Mouse (Mus musculus): ENCODE data around the gene Ikzf3. TPM values are rescaled to one million over a fixed set of nuclear protein-coding genes. Genes with fewer than 3 reads are reported as not detected.

Gene Ikzf3
- polyA plus RNA-seq, 1 experiment, result 104 TPM

DNA sequence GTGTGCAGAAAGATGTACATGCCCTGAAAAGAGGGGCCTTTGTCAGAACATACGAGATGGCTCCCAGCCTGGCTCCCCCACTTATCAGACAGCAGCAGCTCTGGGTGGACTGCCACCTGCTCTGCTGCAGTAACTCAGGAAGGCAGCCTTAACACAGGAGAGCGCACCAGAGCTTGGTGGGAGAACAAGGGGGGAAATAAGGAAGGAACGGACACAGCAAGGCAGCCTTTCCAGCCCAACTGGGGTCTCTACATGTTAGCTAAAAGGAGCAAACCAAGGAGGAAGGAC lies 37.4 kb upstream of the Ikzf3 start:
- Histone ChIP-seq H3K27ac (ENCODE audit: insufficient read depth, low read length) (peak overlapping the region; percentile 32; the same call in 1 of the 2 replicates), H3K4me3 (ENCODE audit: extremely low read depth, insufficient read depth, insufficient read length) (no peak overlapping the region), H3K27me3 (ENCODE audit: control insufficient read depth, insufficient read depth, low read length) (no peaks in the 10 kb centered on the region), H3K36me3 (ENCODE audit: control insufficient read depth, insufficient read depth, low read length) (peaks cover 14% of the 10 kb centered on the region), H3K4me1 (ENCODE audit: control insufficient read depth, insufficient read depth, insufficient read length) (peaks cover 3% of the 10 kb centered on the region; the same call in 1 of the 2 replicates)
- WGBS, result 73% methylated on average over 3 of the region's 3 CpGs
- no peak for DNase-seq (ENCODE audit: low read depth in 1 of 2, low spot score in 2 of 2)
- TF ChIP-seq POLR2A (IDR thresholded peaks at IDR 0.05; ENCODE audit: low read depth, low read length), result no peak
- TF ChIP-seq CTCF (IDR thresholded peaks at IDR 0.05; ENCODE audit: extremely low read depth, insufficient read depth, insufficient read length, insufficient replicate concordance), result no peak

DNA sequence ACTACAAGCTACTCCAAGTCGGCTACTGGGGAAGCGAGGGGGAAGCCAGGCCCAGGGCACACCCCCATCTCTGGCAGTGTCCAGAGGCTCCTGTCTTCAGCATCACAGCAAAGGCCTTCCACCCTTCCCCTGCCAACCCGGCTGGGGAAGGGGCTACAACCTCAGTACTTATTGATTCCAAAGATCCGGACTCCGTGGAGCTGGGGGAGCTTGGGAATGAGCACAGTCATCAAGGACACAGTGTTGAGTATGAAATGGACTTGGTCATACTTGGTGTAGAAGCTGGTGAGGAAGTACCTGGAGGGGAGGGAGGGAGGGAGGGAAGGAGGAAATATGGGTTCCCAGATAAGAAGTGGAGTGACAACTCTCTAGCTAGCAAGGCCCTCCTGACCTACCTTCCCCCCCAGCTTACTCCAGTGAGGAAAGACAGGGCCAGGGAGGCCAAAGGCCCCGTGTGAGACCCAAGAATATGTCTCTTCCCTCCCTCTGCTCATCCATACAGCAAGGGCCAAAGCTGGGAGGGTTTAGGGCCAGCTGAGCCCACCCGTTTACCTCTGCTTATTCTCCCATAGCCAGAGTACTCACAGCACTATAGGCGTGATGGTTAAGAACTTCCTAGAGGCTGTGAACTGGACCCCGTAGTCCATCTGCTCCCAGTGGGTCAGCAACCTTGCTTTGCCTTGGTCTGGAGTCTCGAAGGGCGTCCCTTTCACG lies 36.9 kb upstream of the Ikzf3 start:
- 64% methylated on average over 12 of the region's 12 CpGs for WGBS
- peak overlapping the region; percentile 29; the same call in 1 of the 2 replicates for H3K27ac ChIP-seq (ENCODE audit: insufficient read depth, low read length)
- no peak overlapping the region for H3K4me3 ChIP-seq (ENCODE audit: extremely low read depth, insufficient read depth, insufficient read length)
- H3K36me3 ChIP-seq (ENCODE audit: control insufficient read depth, insufficient read depth, low read length), result peaks cover 14% of the 10 kb centered on the region
- TF ChIP-seq POLR2A (IDR thresholded peaks at IDR 0.05; ENCODE audit: low read depth, low read length) (no peak), CTCF (IDR thresholded peaks at IDR 0.05; ENCODE audit: extremely low read depth, insufficient read depth, insufficient read length, insufficient replicate concordance) (no peak)
- H3K4me1 ChIP-seq (ENCODE audit: control insufficient read depth, insufficient read depth, insufficient read length), result peaks cover 3% of the 10 kb centered on the region; the same call in 1 of the 2 replicates
- no peaks in the 10 kb centered on the region for H3K27me3 ChIP-seq (ENCODE audit: control insufficient read depth, insufficient read depth, low read length)
- no peak for DNase-seq (ENCODE audit: low read depth in 1 of 2, low spot score in 2 of 2)

GRCm38 (mm10) chr11:98582030-98582388 lies 36.2 kb upstream of the Ikzf3 start:
- Histone ChIP-seq H3K36me3 (ENCODE audit: control insufficient read depth, insufficient read depth, low read length) (peaks cover 14% of the 10 kb centered on the region), H3K4me3 (ENCODE audit: extremely low read depth, insufficient read depth, insufficient read length) (no peak overlapping the region), H3K27ac (ENCODE audit: insufficient read depth, low read length) (no peak overlapping the region; the same call in 1 of the 2 replicates), H3K4me1 (ENCODE audit: control insufficient read depth, insufficient read depth, insufficient read length) (no peaks in the 10 kb centered on the region; the same call in 1 of the 2 replicates), H3K27me3 (ENCODE audit: control insufficient read depth, insufficient read depth, low read length) (no peaks in the 10 kb centered on the region)
- no peak for DNase-seq (ENCODE audit: low read depth in 1 of 2, low spot score in 2 of 2)
- TF ChIP-seq POLR2A (IDR thresholded peaks at IDR 0.05; ENCODE audit: low read depth, low read length), result no peak
- WGBS, result 74% methylated on average over 8 of the region's 8 CpGs

DNA sequence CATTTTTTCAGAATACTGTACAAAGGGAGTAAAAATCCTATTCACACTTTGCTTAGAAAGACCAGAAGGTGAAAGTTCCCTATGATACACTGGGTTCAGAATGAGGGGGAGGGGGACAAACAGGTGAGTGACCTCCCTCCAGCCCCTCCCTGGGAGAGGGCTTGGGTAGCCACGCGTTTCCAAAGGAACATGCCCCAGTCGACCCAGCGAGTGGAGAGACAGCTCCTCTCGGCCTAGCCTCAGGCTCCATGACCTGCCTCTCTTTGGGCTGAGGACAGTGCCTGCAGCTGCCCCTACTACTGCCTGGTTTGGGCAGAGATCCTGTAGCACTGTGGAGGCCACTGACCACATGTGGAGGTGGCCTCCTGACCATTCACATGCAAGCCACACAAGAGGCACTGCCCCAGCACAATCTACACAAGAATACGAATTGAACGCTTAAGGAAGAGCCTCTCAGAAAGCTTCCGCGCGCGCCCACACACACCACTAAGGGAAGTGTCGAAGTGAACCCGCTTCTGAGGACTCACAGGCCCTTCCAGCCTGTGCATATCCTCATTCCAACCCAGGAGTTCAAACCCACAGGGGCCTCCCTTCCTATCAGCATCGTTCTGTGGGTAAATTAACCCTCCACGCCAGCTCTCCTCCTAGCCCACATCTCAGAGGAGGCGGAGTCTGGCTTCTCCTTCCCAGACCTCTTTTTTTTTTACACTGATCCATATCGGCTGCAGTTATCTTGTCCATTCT lies 35.6 kb upstream of the Ikzf3 start:
- DNase-seq (ENCODE audit: low read depth in 1 of 2, low spot score in 2 of 2), result no peak
- 64% methylated on average over 17 of the region's 17 CpGs for WGBS
- H3K27ac ChIP-seq (ENCODE audit: insufficient read depth, low read length), result peak overlapping the region; percentile 59; the same call in 1 of the 2 replicates
- H3K36me3 ChIP-seq (ENCODE audit: control insufficient read depth, insufficient read depth, low read length), result peaks cover 14% of the 10 kb centered on the region
- TF ChIP-seq POLR2A (IDR thresholded peaks at IDR 0.05; ENCODE audit: low read depth, low read length) (no peak), CTCF (IDR thresholded peaks at IDR 0.05; ENCODE audit: extremely low read depth, insufficient read depth, insufficient read length, insufficient replicate concordance) (no peak)
- H3K27me3 ChIP-seq (ENCODE audit: control insufficient read depth, insufficient read depth, low read length), result no peaks in the 10 kb centered on the region
- no peak overlapping the region for H3K4me3 ChIP-seq (ENCODE audit: extremely low read depth, insufficient read depth, insufficient read length)
- no peaks in the 10 kb centered on the region; the same call in 1 of the 2 replicates for H3K4me1 ChIP-seq (ENCODE audit: control insufficient read depth, insufficient read depth, insufficient read length)

- Histone ChIP-seq H3K27ac (ENCODE audit: insufficient read depth, low read length) (peak overlapping the region; percentile 59; the same call in 1 of the 2 replicates), H3K4me1 (ENCODE audit: control insufficient read depth, insufficient read depth, insufficient read length) (no peaks in the 10 kb centered on the region; the same call in 1 of the 2 replicates), H3K27me3 (ENCODE audit: control insufficient read depth, insufficient read depth, low read length) (no peaks in the 10 kb centered on the region), H3K4me3 (ENCODE audit: extremely low read depth, insufficient read depth, insufficient read length) (no peak overlapping the region), H3K36me3 (ENCODE audit: control insufficient read depth, insufficient read depth, low read length) (peaks cover 14% of the 10 kb centered on the region)
- no peak for DNase-seq (ENCODE audit: low read depth in 1 of 2, low spot score in 2 of 2)
- WGBS, result 72% methylated on average over 16 of the region's 16 CpGs
- TF ChIP-seq CTCF (IDR thresholded peaks at IDR 0.05; ENCODE audit: extremely low read depth, insufficient read depth, insufficient read length, insufficient replicate concordance) (no peak), POLR2A (IDR thresholded peaks at IDR 0.05; ENCODE audit: low read depth, low read length) (no peak)
These were observed 34.7 kb upstream of the Ikzf3 start for GRCm38 (mm10) chr11:98580301-98581121.

DNA sequence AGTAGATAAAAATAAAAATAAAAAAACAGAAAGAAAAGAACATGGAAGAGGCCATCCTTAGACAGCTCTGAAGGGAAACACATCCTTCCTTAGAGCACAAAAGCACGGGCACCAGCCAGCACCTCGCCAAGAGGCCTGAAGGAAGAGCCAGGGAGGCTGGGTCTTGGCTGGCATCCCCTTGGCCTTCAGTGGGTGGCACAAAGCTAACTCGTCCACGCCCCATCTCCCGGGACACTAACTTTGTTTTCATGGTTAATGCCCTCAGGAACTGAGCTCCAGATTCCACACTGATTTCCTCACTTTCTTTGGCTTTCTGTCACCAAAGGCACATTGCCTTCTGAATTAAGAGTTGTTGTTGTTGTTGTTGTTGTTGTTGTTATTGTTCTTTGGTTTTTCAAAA lies 31.9 kb upstream of the Ikzf3 start:
- H3K27ac ChIP-seq (ENCODE audit: insufficient read depth, low read length), result no peak overlapping the region
- H3K27me3 ChIP-seq (ENCODE audit: control insufficient read depth, insufficient read depth, low read length), result no peaks in the 10 kb centered on the region
- no peaks in the 10 kb centered on the region for H3K4me1 ChIP-seq (ENCODE audit: control insufficient read depth, insufficient read depth, insufficient read length)
- H3K36me3 ChIP-seq (ENCODE audit: control insufficient read depth, insufficient read depth, low read length), result peaks cover 7% of the 10 kb centered on the region
- TF ChIP-seq POLR2A (IDR thresholded peaks at IDR 0.05; ENCODE audit: low read depth, low read length), result no peak
- TF ChIP-seq CTCF (IDR thresholded peaks at IDR 0.05; ENCODE audit: extremely low read depth, insufficient read depth, insufficient read length, insufficient replicate concordance), result no peak
- 93% methylated on average over 5 of the region's 5 CpGs for WGBS
- H3K4me3 ChIP-seq (ENCODE audit: extremely low read depth, insufficient read depth, insufficient read length), result no peak overlapping the region
- no peak for DNase-seq (ENCODE audit: low read depth in 1 of 2, low spot score in 2 of 2)

Data from spleen, adult 2 months (tissue).